Mouse (Mus musculus): Measurements from ENCODE around the gene Dph2. TPM values are rescaled to one million over a fixed set of nuclear protein-coding genes. Genes with fewer than 3 reads are reported as not detected.

Dph2 gene
- polyA plus RNA-seq, 1 experiment: 10.0 TPM

GRCm38 (mm10) chr4:117913421-117913820, 21.6 kb upstream of the Dph2 start:
- Histone ChIP-seq H3K27ac (ENCODE audit: insufficient read depth, low read length) (no peak overlapping the region), H3K4me1 (ENCODE audit: control insufficient read depth, insufficient read depth, low read length) (no peaks in the 10 kb centered on the region; the same call in 1 of the 2 replicates), H3K4me3 (ENCODE audit: insufficient read depth, low read length) (peak overlapping the region; percentile 82)
- no peak for TF ChIP-seq CTCF (IDR thresholded peaks at IDR 0.05; ENCODE audit: borderline replicate concordance, insufficient read depth, low read length)
- TF ChIP-seq POLR2A (IDR thresholded peaks at IDR 0.05; ENCODE audit: low read depth, low read length): no peak

DNA sequence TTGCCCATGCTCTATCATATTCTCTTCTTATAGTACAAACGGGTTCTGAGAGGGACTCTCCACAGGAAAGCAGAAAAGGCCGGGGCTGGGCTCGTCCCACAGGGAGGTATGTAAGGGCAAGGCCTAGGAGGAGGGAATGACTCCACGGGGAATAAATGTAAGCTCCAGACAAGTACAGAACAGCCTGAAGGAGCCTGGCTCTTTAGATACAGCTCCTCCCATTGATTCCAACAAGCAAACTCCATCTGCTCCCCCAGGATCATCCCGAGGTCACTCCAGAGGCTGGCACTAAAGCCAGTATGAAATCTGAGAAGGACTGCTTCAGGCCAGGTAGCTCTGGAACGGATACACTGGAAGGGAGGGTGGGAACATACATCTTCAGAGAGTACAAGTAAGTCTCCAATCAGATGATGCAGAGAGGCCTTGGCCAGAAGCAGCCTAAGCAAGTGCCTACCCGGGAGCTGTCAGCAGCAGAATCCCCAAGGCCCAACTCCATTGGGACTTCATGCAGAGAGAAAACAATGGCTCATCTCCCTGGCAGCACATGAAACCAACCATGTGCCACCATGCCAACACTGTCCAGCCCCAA, 20.9 kb upstream of the Dph2 start:
- no peak overlapping the region for H3K4me3 ChIP-seq (ENCODE audit: insufficient read depth, low read length)
- no peak overlapping the region for H3K27ac ChIP-seq (ENCODE audit: insufficient read depth, low read length)
- H3K4me1 ChIP-seq (ENCODE audit: control insufficient read depth, insufficient read depth, low read length): no peaks in the 10 kb centered on the region; the same call in 1 of the 2 replicates
- TF ChIP-seq POLR2A (IDR thresholded peaks at IDR 0.05; ENCODE audit: low read depth, low read length): no peak
- no peak for TF ChIP-seq CTCF (IDR thresholded peaks at IDR 0.05; ENCODE audit: borderline replicate concordance, insufficient read depth, low read length)

- TF ChIP-seq POLR2A (IDR thresholded peaks at IDR 0.05; ENCODE audit: low read depth, low read length) (no peak), CTCF (IDR thresholded peaks at IDR 0.05; ENCODE audit: borderline replicate concordance, insufficient read depth, low read length) (no peak)
- H3K4me1 ChIP-seq (ENCODE audit: control insufficient read depth, insufficient read depth, low read length): no peaks in the 10 kb centered on the region; the same call in 1 of the 2 replicates
- no peak overlapping the region for H3K27ac ChIP-seq (ENCODE audit: insufficient read depth, low read length)
- H3K4me3 ChIP-seq (ENCODE audit: insufficient read depth, low read length): no peak overlapping the region
Observed at GRCm38 (mm10) chr4:117912131-117912561, 20.3 kb upstream of the Dph2 start.

DNA sequence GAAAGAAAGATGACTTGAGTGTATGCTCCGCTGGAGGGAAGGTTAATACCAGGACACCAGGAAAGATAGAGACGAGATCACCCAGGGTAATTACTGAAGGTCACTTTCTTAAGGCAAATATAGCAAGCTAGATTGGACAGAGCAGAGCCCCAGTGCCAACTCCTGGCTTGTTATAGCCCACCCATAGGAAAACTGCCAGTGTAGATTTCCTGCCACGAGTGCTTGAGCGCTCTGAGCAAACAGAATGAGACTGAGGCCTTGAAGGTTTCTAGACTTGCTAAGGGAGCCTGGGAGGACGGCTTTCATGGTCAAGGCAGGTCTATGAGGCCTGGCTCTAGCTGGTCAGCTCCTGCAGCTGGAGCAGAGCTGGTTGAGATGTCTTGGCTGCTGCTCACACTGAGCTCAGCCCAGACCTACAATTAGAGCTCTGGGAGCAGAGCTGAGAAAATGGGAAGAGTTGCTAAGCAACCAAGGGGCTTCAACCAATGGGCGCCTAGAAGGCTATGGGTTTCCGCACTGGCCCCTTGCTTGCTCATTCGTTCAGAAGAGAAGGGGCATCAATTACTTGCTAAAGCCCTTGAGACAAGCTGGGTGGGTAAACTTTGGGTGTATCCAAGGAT, 17.1 kb upstream of the Dph2 start:
- H3K4me1 ChIP-seq (ENCODE audit: control insufficient read depth, insufficient read depth, low read length): peaks cover 5% of the 10 kb centered on the region
- TF ChIP-seq POLR2A (IDR thresholded peaks at IDR 0.05; ENCODE audit: low read depth, low read length) (no peak), CTCF (IDR thresholded peaks at IDR 0.05; ENCODE audit: borderline replicate concordance, insufficient read depth, low read length) (no peak)
- H3K4me3 ChIP-seq (ENCODE audit: insufficient read depth, low read length): no peak overlapping the region
- H3K27ac ChIP-seq (ENCODE audit: insufficient read depth, low read length): no peak overlapping the region

GRCm38 (mm10) chr4:117906196-117906595, 14.4 kb upstream of the Dph2 start:
- no peak overlapping the region for H3K27ac ChIP-seq (ENCODE audit: insufficient read depth, low read length)
- peaks cover 5% of the 10 kb centered on the region; the same call in 1 of the 2 replicates for H3K4me1 ChIP-seq (ENCODE audit: control insufficient read depth, insufficient read depth, low read length)
- H3K4me3 ChIP-seq (ENCODE audit: insufficient read depth, low read length): no peak overlapping the region
- TF ChIP-seq CTCF (IDR thresholded peaks at IDR 0.05; ENCODE audit: borderline replicate concordance, insufficient read depth, low read length): no peak

GRCm38 (mm10) chr4:117904761-117905160, 12.9 kb upstream of the Dph2 start:
- peaks cover 5% of the 10 kb centered on the region; the same call in 1 of the 2 replicates for H3K4me1 ChIP-seq (ENCODE audit: control insufficient read depth, insufficient read depth, low read length)
- no peak overlapping the region for H3K4me3 ChIP-seq (ENCODE audit: insufficient read depth, low read length)
- no peak overlapping the region for H3K27ac ChIP-seq (ENCODE audit: insufficient read depth, low read length)
- TF ChIP-seq POLR2A (IDR thresholded peaks at IDR 0.05; ENCODE audit: low read depth, low read length) (no peak), CTCF (IDR thresholded peaks at IDR 0.05; ENCODE audit: borderline replicate concordance, insufficient read depth, low read length) (no peak)

- H3K4me3 ChIP-seq (ENCODE audit: insufficient read depth, low read length): no peak overlapping the region
- no peak overlapping the region for H3K27ac ChIP-seq (ENCODE audit: insufficient read depth, low read length)
- peaks cover 5% of the 10 kb centered on the region; the same call in 1 of the 2 replicates for H3K4me1 ChIP-seq (ENCODE audit: control insufficient read depth, insufficient read depth, low read length)
- TF ChIP-seq CTCF (IDR thresholded peaks at IDR 0.05; ENCODE audit: borderline replicate concordance, insufficient read depth, low read length): no peak
- no peak for TF ChIP-seq POLR2A (IDR thresholded peaks at IDR 0.05; ENCODE audit: low read depth, low read length)
Observed at GRCm38 (mm10) chr4:117904094-117904493, 12.3 kb upstream of the Dph2 start.

DNA sequence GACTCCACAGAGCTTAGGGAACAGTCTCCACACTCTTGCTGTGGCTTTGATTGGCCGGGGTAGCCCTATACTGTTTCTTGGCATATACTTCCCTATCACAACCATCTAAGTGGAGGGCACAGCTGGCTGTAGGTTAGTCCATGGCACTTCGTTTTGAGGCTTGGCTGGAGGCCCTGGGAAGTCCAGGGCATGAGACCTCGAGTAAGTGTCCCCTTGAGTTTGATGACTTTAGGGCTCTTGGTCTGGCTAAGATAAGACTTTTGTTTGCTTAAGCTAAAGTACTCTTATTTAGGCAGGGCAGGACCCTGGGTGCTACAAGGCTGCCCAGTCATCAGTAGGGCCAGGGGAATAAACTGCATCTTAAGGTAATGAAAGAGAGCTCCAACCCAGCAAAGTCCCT, 6.3 kb upstream of the Dph2 start:
- TF ChIP-seq POLR2A (IDR thresholded peaks at IDR 0.05; ENCODE audit: low read depth, low read length) (no peak), CTCF (IDR thresholded peaks at IDR 0.05; ENCODE audit: borderline replicate concordance, insufficient read depth, low read length) (no peak)
- H3K27ac ChIP-seq (ENCODE audit: insufficient read depth, low read length): no peak overlapping the region
- H3K4me3 ChIP-seq (ENCODE audit: insufficient read depth, low read length): no peak overlapping the region
- no peaks in the 10 kb centered on the region for H3K4me1 ChIP-seq (ENCODE audit: control insufficient read depth, insufficient read depth, low read length)

DNA sequence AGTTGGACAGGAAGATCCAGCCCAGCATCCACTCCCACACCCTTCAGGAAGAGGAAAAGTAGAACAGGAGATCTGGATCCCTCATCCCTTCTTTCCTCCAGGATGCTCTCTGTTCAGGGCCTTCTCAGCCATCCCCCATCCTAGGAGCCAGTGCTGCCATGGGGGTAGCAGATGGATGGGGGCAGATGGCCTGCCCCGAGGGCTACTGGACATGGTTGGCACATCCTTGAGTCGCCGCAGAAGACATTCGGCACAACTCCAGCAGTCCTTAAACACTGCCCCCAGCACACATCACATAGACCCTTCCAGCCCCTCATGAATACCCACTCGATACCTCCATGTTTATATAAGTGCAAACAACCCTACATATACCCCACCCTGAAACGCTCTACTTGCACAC, 4.2 kb upstream of the Dph2 start:
- H3K4me3 ChIP-seq (ENCODE audit: insufficient read depth, low read length): no peak overlapping the region
- no peak overlapping the region for H3K27ac ChIP-seq (ENCODE audit: insufficient read depth, low read length)
- no peaks in the 10 kb centered on the region for H3K4me1 ChIP-seq (ENCODE audit: control insufficient read depth, insufficient read depth, low read length)
- TF ChIP-seq CTCF (IDR thresholded peaks at IDR 0.05; ENCODE audit: borderline replicate concordance, insufficient read depth, low read length): no peak
- no peak for TF ChIP-seq POLR2A (IDR thresholded peaks at IDR 0.05; ENCODE audit: low read depth, low read length)

GRCm38 (mm10) chr4:117895339-117895738, 3.5 kb upstream of the Dph2 start:
- Histone ChIP-seq H3K4me3 (ENCODE audit: insufficient read depth, low read length) (no peak overlapping the region), H3K4me1 (ENCODE audit: control insufficient read depth, insufficient read depth, low read length) (no peaks in the 10 kb centered on the region), H3K27ac (ENCODE audit: insufficient read depth, low read length) (no peak overlapping the region)
- TF ChIP-seq CTCF (IDR thresholded peaks at IDR 0.05; ENCODE audit: borderline replicate concordance, insufficient read depth, low read length) (no peak), POLR2A (IDR thresholded peaks at IDR 0.05; ENCODE audit: low read depth, low read length) (no peak)
